Mouse (Mus musculus): ENCODE measurements around the gene Lca5. TPM values are rescaled to one million over a fixed set of nuclear protein-coding genes. Genes with fewer than 3 reads are reported as not detected.

Lca5 gene
- polyA plus RNA-seq (2015; fragmentation: Nextera tagmentation; extraction: Ambion mirVana), result 0.45 and 1.3 TPM in 2 replicates

DNA sequence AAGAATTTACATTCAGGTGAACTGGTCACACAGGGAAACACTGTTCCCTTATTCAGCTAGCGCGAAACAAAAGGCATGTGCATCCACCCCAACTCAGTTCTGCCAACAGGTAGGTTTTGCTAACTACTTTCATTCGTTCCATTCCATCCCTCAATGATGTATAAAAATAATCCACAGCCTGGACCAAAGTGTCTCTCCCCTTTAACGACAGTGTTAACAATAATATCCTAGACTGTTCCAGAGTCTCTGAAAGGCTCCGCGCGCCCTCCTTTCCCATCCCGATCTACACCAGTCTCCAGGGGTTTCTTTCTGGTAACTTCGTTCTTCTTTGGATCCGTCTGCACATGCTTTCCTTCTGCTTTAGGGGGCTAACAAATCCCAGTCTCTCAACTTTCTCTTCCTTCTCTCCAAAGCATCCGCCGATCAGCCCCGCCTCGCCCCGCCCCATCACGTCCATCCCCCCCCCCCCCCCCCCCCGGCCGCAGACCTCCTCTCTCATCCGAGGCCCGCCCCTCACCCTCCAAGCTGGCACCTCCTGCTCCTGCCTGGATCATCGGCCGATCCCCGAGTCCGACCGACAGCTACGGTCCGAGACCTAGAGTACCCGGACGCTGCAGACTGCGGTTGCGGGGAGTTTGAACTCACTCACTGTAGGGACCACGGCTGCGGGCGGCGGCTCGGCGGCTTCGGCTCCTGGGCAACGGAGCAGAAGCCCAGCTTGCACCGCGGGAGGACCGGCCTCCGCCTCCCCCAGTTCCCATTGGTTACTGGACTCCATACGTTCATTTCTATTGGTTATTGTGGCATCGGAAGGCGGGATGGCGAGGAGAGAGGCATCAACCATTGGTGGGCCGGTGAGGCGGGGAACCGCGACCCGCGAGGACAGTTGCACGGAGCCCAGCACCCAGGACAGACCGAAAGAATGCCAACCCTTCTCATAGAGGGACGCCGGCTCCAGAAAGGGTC is at the start of gene Lca5:
Gene Lca5 (minus strand): TSS at position 736 of the 966 bp plus-strand sequence.
- 3% methylated on average over 52 of the region's 57 CpGs for WGBS (ENCODE audit: insufficient replicate concordance)
- no peak within 1 kb of the TSS for H3K27ac ChIP-seq (ENCODE audit: low read depth)
- no peaks in the 10 kb centered on the region for H3K36me3 ChIP-seq (replicated peaks; ENCODE audit: insufficient read depth, low read length)
- H3K4me1 ChIP-seq (ENCODE audit: insufficient read depth), result no peaks in the 10 kb centered on the region; the same call in 1 of the 2 replicates
- DNase-seq (peak; percentile 88), ATAC-seq (peak; percentile 99)
- H3K4me2 ChIP-seq (ENCODE audit: low read depth, low read length), result peak within 1 kb of the TSS; percentile 65
- no peak within 1 kb of the TSS for H3K9ac ChIP-seq (replicated peaks)
- H3K27me3 ChIP-seq (ENCODE audit: insufficient read depth, low read length), result no peaks in the 10 kb centered on the region
- TF ChIP-seq CTCF (IDR thresholded peaks at IDR 0.05; ENCODE audit: low read depth) (no peak), EP300 (IDR thresholded peaks at IDR 0.05; ENCODE audit: low read depth) (no peak)
- H3K4me3 ChIP-seq (ENCODE audit: low read depth, low read length), result peak within 1 kb of the TSS; percentile 54
- no peaks in the 10 kb centered on the region for H3K9me3 ChIP-seq (ENCODE audit: low read length)

DNA sequence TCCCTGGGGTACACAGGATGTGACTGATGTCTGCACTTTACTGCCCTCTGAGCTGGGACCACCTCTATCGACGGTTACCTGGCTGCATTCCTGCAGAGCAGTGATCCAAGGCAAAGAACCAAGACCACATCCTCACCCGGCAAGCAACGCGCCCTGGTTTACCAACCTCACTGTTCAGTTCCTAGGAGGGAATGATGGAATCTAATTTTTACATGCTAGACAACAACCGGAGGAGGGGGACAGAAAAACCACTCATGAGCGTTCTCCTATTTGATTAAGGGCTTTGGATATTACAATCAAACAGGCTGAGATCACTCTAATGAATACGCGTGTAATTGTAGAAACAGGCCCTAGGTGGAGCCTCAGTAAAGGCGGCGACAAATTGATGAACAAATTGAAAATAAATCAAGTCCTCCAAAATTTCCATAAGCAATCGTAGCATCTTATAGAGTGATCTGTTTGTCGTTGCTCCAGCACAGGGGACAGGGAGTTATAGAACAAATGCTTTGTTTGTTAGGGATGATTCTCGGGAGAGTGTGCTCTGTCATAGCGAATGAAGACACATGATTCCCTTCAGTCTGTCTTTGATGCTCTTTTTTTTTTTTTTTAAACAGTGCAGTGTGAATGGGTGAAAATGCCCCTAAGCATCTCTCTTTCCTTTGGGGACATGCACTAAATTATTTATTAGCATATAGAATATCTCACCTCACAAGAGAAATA is 47.7 kb upstream of the Lca5 start:
- WGBS (ENCODE audit: insufficient replicate concordance), result 47% methylated on average over 15 of the region's 15 CpGs
- DNase-seq, result no peak

DNA sequence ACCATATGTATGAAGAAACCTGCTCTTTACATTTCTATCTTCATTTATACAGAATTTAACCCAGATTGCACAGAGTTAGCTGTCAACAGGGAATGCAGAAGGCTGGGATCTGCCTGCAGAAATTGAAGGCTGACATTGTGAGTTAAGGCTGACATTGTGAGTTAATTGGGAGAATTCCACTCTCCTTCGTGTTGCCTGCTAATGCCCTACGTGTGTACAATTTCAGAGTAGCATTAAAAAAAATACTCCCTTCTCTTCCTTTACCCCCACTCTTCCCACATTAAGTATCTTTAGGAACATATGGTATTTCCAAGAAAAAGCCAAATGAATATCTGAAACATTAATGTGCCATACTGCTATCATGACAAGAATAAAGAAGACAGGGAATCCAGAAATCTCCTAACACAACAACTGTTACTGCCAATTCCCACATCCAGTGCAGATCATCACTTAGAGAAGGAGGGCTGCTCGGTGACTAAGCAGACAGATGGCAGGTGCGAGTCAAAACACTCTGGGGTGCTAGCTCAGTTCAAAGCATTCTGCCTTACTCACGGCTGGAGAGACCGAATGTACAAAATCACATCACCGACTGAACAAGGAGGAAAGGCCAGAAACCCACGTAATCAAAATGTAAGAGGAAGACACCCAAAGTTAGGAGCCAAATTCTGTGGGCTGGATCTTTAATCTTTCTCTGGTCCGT is 47.0 kb upstream of the Lca5 start:
- H3K4me3 ChIP-seq (ENCODE audit: low read depth, low read length), result no peak overlapping the region

More for the DNA sequence above, 47.7 kb upstream of the Lca5 start:
- Histone ChIP-seq H3K9ac (replicated peaks) (no peak overlapping the region), H3K4me3 (ENCODE audit: low read depth, low read length) (no peak overlapping the region), H3K4me1 (ENCODE audit: insufficient read depth) (no peaks in the 10 kb centered on the region), H3K27me3 (ENCODE audit: insufficient read depth, low read length) (no peaks in the 10 kb centered on the region), H3K27ac (ENCODE audit: low read depth) (no peak overlapping the region), H3K36me3 (replicated peaks; ENCODE audit: insufficient read depth, low read length) (no peaks in the 10 kb centered on the region), H3K4me2 (ENCODE audit: low read depth, low read length) (no peak overlapping the region), H3K9me3 (ENCODE audit: low read length) (no peaks in the 10 kb centered on the region)
- ATAC-seq, result no peak
- TF ChIP-seq EP300 (IDR thresholded peaks at IDR 0.05; ENCODE audit: low read depth), result no peak
- TF ChIP-seq CTCF (IDR thresholded peaks at IDR 0.05; ENCODE audit: low read depth), result peak; percentile 62

DNA sequence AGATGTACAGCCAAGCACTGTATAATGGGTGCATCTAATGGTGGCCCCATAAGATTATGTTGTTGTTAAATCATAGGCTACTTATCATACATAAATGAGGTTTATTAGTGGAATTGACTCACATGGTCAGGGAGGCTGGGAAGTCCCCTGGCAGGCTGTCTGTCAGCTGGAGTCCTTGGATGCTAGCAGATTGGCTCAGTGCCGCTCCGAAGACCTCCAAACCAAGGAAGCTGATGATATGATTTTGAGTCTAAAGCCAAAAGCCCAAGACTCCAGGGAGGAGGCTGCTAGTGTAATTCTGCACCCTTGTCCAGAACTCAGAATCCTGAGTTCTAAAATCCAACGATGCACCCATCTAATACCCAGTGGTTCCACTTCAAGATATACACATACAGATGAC is 45.0 kb upstream of the Lca5 start:
- Histone ChIP-seq H3K36me3 (replicated peaks; ENCODE audit: insufficient read depth, low read length) (no peaks in the 10 kb centered on the region), H3K27me3 (ENCODE audit: insufficient read depth, low read length) (no peaks in the 10 kb centered on the region), H3K9ac (replicated peaks) (no peak overlapping the region), H3K27ac (ENCODE audit: low read depth) (no peak overlapping the region), H3K4me2 (ENCODE audit: low read depth, low read length) (no peak overlapping the region), H3K4me1 (ENCODE audit: insufficient read depth) (no peaks in the 10 kb centered on the region), H3K4me3 (ENCODE audit: low read depth, low read length) (no peak overlapping the region), H3K9me3 (ENCODE audit: low read length) (no peaks in the 10 kb centered on the region)
- DNase-seq, result no peak
- no peak for TF ChIP-seq EP300 (IDR thresholded peaks at IDR 0.05; ENCODE audit: low read depth)
- TF ChIP-seq CTCF (IDR thresholded peaks at IDR 0.05; ENCODE audit: low read depth), result no peak
- 81% methylated on average over 3 of the region's 3 CpGs for WGBS (ENCODE audit: insufficient replicate concordance)
- ATAC-seq, result no peak

More for the DNA sequence above, 47.0 kb upstream of the Lca5 start:
- no peak overlapping the region for H3K9ac ChIP-seq (replicated peaks)
- ATAC-seq, result no peak
- TF ChIP-seq EP300 (IDR thresholded peaks at IDR 0.05; ENCODE audit: low read depth), result no peak
- no peak for TF ChIP-seq CTCF (IDR thresholded peaks at IDR 0.05; ENCODE audit: low read depth)
- 52% methylated on average over 9 of the region's 9 CpGs for WGBS (ENCODE audit: insufficient replicate concordance)
- no peak for DNase-seq
- no peaks in the 10 kb centered on the region for H3K4me1 ChIP-seq (ENCODE audit: insufficient read depth)
- no peaks in the 10 kb centered on the region for H3K27me3 ChIP-seq (ENCODE audit: insufficient read depth, low read length)
- no peak overlapping the region for H3K27ac ChIP-seq (ENCODE audit: low read depth)
- no peak overlapping the region for H3K4me2 ChIP-seq (ENCODE audit: low read depth, low read length)
- no peaks in the 10 kb centered on the region for H3K9me3 ChIP-seq (ENCODE audit: low read length)
- no peaks in the 10 kb centered on the region for H3K36me3 ChIP-seq (replicated peaks; ENCODE audit: insufficient read depth, low read length)

DNA sequence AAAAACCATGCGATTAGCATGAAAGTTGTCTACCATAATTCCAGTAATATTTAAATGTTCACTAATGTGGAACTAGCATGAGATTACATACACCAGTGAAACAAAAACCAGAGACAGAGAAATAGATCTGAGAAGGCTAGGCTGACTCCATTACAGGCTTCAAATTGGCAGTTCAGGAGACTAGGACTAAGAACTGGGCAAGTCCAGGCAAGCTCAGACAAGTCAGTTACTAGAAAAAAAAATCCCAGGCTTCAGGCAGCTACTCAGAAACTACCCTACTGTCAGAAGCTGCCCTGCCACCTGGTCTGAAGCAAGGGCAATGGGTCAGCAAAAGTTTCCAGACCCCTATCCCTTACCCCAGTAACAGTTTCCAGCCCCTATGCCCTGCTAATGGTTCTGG is 44.4 kb upstream of the Lca5 start:
- H3K4me3 ChIP-seq (ENCODE audit: low read depth, low read length), result no peak overlapping the region
- H3K4me2 ChIP-seq (ENCODE audit: low read depth, low read length), result no peak overlapping the region
- 79% methylated on average over 1 of the region's 1 CpGs for WGBS (ENCODE audit: insufficient replicate concordance)
- H3K27ac ChIP-seq (ENCODE audit: low read depth), result no peak overlapping the region
- DNase-seq (no peak), ATAC-seq (no peak)
- H3K27me3 ChIP-seq (ENCODE audit: insufficient read depth, low read length), result no peaks in the 10 kb centered on the region
- no peaks in the 10 kb centered on the region for H3K36me3 ChIP-seq (replicated peaks; ENCODE audit: insufficient read depth, low read length)
- TF ChIP-seq CTCF (IDR thresholded peaks at IDR 0.05; ENCODE audit: low read depth), result no peak
- no peak for TF ChIP-seq EP300 (IDR thresholded peaks at IDR 0.05; ENCODE audit: low read depth)
- no peaks in the 10 kb centered on the region for H3K4me1 ChIP-seq (ENCODE audit: insufficient read depth)
- no peak overlapping the region for H3K9ac ChIP-seq (replicated peaks)
- H3K9me3 ChIP-seq (ENCODE audit: low read length), result no peaks in the 10 kb centered on the region
